Mouse (Mus musculus): Measurements from ENCODE around the gene Mzt1. TPM values are rescaled to one million over a fixed set of nuclear protein-coding genes. Genes with fewer than 3 reads are reported as not detected.

The Mzt1 gene
- total RNA-seq, 2 experiments from 2014 or later: 26.4 to 34.4 TPM

- DNase-seq (ENCODE audit: low spot score in 2 of 2): no peak
Measured at GRCm38 (mm10) chr14:99019136-99019808, 26.7 kb downstream of the Mzt1 start.

- no peak for DNase-seq (ENCODE audit: low spot score in 2 of 2)
Measured at GRCm38 (mm10) chr14:99018691-99019090, 27.2 kb downstream of the Mzt1 start.

- DNase-seq (ENCODE audit: low spot score in 2 of 2): no peak
Measured at GRCm38 (mm10) chr14:99010920-99011313, 35.0 kb downstream of the Mzt1 start.

GRCm38 (mm10) chr14:99010224-99010919 lies 35.6 kb downstream of the Mzt1 start:
- no peak for DNase-seq (ENCODE audit: low spot score in 2 of 2)

- no peak for DNase-seq (ENCODE audit: low spot score in 2 of 2)
Measured at GRCm38 (mm10) chr14:98994218-98994617, 51.7 kb downstream of the Mzt1 start, which contains the start of gene Rpl36a-ps1. TSS of gene Rpl36a-ps1 (minus strand) at chr14:98994318.

- no peak for DNase-seq (ENCODE audit: low spot score in 2 of 2)
Measured at GRCm38 (mm10) chr14:98992482-98992881, 53.5 kb downstream of the Mzt1 start.

GRCm38 (mm10) chr14:98990636-98991035 lies 55.3 kb downstream of the Mzt1 start:
- no peak for DNase-seq (ENCODE audit: low spot score in 2 of 2)

GRCm38 (mm10) chr14:98989818-98990217 lies 56.1 kb downstream of the Mzt1 start:
- DNase-seq (ENCODE audit: low spot score in 2 of 2): no peak

Other genes starting within 250 kb of the Mzt1 start
- gene Rpl36a-ps1, start 51.8 kb downstream of the Mzt1 start, total RNA-seq (2021): 1 to 10 TPM; 2.9 to 4.5 TPM
- gene Bora, start 88 bp upstream of the Mzt1 start, total RNA-seq (2021): 1 to 10 TPM in 1 of 2 experiments, under 1 TPM in 1; 0.99 to 1.8 TPM
- 1 to 10 TPM; 7.2 to 8.0 TPM for gene Pibf1, start 53.3 kb upstream of the Mzt1 start, total RNA-seq (2021)
- gene Dis3, start 53.6 kb upstream of the Mzt1 start, total RNA-seq (2021): 10 to 100 TPM; 19.8 to 24.6 TPM

Data from adrenal gland, adult 18-20 months (tissue).